Mouse (Mus musculus): ENCODE data around the gene Tspan3.

The Tspan3 gene

DNA sequence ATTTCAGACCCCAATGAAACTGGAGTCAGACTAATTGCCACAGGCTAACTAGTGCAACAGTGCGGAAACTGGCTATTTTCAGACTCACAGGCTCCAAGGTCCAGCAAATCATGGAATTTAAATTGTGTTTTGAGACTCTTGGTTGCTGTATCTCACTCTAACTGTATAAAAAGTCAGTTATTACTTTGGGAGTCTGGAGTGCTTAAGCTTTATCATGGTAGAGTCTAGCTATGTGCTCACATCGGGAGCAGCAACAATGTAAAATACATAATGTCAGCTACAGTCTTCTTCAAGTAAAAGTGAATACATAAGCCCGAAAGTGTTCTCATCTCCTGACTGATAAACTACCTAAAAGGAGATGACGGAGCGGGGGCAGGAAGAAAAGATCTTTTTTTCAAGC, 10.7 kb downstream of the Tspan3 start:
- DNase-seq: no peak

DNA sequence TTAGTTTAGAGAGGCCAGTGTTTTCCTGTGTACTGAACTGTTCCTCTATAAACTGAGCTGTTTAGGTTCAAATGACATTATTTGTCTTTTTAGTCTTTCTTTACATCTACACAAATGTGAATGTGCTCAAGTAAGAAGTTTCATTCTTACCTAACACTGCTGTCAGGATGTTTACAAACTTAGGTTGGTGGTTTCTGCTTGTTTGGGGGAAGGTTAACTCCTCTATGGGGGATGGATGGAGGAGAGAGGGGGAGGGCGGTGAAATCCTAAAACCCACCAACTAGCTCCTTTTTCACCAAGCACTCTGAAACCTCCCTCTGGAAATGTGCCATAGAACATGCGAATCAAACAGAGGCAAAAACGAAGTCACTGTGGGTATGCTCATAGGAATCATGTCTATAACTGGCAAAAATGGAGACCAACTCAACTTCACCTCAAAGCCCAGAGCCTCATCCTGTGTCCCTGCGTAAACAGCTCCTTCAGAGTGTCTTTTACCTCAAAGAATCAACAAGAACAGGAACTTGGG, 12.7 kb downstream of the Tspan3 start:
- DNase-seq: no peak

DNA sequence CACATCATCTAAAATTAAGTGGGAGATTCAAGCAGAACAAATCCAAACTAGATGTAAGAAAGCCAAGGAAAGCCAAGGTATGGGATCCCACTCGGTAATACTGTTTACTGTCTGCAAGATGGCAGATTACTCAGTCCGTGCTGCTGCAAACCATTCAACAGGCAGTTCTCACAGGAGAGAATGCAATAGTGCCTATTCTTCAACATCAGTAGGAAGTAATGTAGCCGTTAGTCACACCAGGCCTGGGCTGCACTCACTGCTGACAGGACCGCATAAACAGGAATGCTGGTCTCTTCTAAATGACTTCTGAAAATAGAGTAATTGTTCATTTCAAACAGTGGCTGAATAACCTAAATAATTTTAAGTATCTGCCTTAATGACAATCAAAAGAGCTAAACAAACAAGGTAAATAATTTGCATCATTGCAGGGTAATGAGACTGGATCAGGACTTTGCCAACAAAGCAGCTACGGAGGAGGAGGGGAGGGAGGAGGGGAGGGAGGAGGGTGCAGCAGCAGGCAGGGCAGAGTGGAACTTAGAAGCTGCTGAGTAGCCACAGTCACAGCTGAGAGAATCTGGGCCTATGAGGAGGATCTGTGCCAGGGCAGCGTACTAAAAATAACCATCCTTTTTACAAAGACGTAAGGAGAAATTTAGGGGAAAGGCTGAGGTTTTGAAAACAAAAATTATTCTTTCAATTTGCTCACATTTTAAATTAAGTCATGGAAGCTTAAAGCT, 13.4 kb downstream of the Tspan3 start:
- DNase-seq: peak in 1 of 2 experiments; percentile 48

DNA sequence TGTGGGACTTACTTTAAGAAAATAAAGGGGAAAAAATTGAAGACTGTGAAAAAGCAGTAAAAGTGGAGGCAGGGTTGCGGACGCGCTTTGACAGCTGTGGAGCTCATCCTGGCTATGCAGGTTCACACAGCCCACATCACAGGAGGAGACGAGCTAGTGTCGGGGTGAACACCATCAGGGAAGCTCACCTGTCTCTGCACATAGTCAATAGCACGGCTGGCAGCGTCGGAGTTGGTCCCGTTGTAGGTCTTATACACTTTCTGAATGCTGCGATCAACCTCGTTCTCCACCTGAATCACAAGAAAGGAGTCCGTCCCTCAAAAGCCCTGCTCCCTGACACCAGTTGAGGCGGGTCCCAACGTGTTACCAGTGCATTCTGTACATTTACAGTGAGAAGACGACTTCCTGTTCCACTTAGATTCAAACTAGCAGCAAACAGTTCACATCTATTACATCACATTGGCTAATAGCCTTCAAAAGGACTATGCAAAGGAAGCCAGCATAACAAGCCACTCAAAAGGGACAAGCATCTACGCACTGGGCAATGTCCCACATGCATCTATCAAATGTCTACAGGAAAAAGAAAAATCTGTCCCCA, 18.9 kb downstream of the Tspan3 start:
- DNase-seq: no peak

DNA sequence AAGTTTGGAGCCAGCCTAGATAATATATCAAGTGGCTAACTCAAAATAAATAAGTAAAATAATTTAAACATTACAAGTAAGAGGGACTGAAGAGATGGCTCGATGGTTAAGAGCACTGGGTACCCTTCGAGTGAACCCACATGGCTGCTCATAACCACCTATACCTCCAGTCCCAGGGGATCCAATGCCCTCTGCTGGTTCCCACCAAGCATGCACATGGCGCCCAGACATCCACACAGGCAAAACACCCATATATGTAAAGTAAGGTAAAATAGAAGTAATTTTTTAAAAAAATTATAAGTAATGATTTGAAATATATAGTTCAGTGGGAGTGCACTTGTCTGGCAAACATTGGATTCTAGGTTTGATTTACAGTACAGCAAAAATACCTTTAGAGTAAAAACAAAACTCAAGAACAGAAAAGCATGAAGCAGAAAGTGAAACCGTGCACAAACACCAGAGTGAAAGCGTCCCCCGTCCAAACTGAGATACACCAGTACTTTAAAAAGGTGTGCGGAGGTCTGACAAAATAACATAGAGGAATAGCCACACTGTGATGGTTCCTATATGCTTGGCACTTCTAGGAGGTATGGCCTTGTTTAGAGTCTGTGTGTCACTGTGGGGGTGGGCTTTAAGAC, 20.8 kb downstream of the Tspan3 start:
- no peak for DNase-seq

DNA sequence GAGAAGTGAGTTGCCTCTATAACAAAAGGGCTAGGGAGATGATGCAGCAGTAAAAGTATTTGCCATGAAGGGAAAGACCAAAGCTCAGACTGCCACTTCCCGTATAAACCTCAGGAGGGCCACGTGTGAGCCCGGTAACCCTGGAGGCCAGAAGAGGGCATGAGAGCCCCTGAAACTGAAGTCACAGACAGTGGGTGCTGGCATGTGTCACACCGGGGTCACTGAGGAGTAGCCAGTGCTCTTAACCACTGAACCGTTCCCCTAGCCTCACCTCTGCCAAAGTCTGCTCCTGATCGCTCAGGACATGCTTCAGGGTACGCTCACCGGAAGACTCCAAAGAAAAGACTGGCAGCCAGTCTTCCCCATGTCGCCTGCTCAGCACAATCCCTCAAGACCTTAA, 23.5 kb downstream of the Tspan3 start:
- DNase-seq: no peak

DNA sequence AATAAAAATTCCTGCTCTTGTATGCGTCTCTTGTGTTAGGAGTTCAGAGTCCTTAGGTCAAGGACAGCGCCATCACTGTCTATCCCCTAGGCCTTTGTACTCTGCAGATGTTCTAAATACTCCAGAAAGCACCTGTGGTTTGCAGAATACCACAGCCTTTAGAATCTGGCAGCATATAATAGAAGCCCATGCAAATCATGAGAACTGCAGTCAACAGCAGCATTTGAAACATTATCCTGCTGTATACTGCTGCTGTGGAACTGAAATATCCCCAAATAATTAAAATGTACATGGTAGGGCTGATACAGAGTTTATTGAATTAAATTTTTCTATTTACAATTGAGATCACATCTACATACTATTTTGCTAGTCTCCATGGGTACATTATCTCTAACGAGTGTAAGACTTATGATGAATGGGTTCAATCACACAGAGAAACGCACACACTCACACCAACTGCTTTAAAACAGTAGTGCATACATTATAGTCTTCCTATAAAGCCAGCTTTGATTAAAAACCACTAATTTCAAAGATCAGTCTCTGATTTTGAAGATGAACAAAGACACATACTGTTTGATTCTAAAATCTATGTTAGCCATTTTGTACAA, 29.6 kb downstream of the Tspan3 start:
- DNase-seq: no peak

DNA sequence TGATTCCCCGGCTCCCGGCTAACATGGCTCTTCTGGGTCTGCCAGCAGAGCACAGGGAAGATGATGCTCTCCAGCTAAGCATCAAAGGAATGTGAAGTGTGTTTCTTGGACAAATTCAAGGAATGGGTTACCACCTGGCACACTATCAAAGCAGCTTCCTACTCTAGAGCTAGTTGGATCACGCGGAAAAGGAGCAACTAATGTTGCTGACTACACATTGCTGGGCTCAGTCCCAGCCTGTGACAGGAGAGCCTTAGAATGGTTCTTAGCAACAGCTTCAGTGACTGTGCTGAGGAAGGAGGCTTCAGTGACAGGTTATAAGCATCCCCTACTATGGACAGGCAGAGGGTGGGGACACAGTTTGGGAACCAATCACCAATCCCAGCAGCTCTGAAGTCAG, 30.7 kb downstream of the Tspan3 start:
- DNase-seq: no peak

DNA sequence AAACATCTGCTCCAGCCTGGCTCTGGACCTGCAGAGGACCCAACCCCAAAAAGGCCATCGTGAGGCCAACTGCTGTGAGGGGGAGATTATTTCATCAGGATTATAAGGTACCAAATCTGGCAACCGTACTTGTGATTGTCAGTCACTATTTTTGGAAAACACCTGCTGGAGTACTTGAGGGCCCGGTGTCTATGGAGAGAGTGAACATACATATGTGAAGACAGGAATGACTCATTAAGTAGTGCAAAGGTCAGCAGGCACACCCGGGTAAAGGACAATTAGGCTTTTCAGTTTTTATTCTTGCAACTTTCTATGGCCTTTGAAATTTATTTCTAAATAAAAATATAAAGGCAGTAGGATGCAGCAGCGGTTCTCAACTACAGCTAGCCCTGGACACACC, 31.3 kb downstream of the Tspan3 start:
- DNase-seq: no peak

DNA sequence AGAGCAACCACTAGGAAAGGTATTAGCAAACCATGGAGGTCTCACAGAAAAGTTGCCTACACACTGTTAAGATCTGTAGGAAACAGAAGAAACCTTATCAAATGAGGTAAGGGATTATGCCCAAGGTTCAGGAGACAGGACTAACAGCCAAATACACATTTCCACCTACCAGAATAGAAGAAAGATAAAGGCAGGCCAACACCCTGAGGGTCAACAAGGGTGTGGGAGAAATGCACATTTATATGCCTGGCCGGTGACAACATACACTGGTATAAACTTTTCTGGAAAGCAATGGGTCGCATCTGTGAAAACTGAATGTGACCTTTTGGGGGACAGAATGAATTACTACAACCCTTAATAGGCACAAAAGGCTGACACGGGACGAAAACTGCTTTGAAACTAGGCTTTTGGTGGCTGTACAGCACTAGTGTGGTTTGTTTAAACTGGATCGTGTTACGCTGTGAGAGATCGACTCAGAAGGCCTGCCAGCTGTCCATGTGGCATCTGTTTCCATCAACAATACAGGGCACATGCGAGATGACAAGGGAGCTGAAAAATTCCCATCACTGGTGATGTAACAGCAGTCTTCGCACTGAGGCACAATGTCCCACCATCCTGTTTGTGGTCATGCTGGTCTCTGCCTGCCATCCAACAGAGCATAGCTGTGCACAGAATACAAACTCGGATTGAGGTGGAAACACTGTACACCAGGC, 33.3 kb downstream of the Tspan3 start:
- DNase-seq: no peak

DNA sequence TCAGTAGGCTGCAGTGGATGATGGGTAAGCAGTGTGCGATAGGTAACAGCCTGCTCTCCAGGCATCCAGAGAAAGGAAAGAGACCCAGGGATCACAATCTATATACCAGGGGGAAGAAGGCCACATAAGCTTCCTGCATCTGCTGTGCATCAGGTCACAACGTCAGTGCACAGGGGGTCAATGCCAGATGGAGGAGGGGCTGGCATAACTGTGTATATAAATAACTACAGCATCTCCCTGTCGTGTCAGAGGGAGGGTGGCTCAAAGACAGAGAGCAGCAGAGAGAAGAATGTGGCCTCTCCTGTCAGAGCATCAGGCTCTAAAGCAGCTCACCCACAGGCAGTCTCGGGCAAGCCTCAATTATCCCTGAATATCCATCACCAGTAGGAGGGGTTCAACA, 34.7 kb downstream of the Tspan3 start:
- DNase-seq: no peak

DNA sequence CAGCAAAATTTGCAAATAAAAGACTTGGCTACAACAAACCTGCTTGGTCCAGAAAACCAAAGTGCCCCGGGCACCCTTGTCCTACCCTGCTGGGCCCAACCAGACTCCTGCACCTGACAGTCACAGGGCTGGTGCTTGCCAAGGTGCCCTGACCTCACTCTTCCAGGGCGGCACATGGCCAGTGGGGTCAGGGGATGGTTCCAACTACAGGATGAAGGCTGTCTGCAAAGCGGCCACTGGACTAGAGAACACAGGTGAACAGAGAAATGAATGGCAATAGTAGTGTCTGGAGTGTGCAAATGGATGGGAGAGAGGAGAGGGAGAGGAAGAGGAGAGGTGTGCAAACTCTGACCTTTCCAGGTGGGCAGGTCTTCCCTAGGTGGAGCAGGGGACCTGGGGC, 35.3 kb downstream of the Tspan3 start:
- no peak for DNase-seq

DNA sequence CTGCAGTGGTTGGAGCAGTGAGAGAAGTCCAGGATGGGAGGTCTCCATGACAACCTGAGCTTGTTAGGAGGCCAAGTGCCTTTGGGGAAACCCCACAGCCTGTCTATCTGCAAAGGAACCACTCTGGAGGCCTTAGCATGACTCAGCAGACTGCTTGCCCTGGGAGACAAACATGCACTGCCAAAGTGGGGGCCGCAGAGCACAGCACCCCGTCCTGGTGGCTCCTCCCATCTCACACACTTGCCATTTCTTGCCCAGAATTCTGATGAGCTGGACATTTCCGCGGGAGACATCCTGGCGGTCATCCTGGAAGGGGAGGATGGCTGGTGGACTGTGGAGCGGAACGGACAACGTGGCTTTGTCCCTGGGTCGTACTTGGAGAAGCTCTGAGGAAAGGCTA, 36.9 kb downstream of the Tspan3 start:
- DNase-seq: no peak

DNA sequence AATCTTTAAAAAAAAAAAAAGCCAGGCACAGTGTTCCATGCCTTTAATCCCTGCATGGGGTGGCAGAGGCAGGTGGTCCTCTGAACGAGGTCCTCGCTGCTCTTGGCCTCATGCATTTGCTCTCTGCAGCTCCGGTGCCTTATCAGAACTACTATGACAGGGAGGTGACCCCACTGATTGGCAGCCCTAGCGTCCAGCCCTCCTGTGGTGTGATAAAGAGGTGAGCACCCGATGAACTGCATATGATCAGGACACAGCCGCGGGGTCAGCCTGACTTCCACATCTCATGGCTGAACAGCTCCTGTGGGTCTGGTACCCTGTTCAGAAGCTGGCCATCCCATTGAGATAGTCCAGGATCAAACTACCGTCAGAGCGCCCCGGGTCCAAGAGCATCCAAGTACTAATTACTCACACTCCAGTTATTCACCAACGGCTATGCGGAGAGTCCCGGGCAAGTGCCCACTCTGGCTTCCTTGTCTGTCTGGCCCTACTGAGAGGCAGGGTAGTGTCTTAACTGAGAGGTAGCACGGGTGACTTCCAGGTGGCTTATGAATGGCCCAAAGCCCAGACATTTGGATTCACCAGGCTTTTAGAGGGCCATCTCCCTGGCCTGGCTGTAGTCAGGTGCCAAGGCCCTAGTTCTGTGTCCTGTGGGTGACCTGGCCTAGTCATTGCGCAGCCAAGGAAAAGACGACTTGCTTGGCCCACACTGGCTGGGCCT, 38.7 kb downstream of the Tspan3 start:
- peak; percentile 64 to 69 for DNase-seq

DNA sequence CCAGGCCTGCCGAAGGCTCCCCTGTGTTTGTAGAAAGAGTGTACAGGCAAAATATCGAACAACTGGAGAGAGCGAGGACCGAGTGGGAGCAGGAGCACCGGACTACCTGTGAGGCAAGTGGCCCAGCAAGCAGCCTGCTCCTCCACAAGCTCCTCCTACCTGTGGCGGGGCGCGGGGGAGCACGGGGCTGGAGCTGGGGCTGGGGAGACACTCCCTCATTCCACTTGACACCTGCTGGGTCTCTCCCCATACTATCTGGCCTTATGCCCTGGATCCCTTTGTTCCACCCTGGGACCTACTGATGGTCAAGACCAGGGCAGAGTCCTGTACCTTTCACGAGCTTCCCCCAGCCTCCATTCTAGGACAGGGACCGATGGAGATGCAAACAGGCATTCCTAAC, 40.7 kb downstream of the Tspan3 start:
- DNase-seq: no peak

DNA sequence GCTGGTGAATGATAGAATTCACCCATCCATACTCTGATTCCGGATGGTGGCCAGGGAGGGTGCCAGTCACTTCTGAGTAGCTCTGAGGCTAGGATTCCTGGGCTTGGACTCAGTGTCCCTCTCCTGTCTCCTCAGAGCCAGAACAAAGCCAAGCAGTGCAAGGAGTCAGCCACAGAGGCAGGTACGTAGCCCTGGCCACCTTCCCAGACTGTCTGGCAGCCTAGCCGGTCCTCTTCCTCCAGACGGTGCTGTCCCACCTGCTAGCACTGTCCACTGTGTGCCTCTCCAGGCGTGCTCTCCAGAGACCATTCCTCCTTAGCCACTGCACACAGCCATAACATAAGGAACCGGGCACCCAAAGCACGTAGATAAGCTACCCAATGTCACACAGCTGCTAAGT, 41.7 kb downstream of the Tspan3 start:
- peak; percentile 74 to 81 for DNase-seq

DNA sequence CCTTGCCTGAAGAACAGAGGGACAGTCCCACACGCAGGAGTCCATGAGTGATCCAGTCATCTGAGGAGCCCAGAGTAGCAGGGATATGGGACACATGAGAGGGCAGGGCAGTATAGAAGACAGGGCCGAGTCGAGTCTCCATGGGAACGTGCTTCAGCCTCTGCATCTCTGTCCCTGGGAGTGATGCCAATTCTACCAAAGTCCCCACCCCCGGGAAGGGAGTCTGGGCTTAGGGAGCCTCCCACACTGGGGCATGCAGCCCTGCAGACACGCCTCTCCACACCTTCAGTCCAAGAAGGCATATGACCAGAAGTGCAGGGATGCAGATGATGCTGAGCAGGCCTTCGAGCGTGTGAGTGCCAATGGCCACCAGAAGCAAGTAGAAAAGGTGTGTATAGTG, 42.3 kb downstream of the Tspan3 start:
- no peak for DNase-seq

DNA sequence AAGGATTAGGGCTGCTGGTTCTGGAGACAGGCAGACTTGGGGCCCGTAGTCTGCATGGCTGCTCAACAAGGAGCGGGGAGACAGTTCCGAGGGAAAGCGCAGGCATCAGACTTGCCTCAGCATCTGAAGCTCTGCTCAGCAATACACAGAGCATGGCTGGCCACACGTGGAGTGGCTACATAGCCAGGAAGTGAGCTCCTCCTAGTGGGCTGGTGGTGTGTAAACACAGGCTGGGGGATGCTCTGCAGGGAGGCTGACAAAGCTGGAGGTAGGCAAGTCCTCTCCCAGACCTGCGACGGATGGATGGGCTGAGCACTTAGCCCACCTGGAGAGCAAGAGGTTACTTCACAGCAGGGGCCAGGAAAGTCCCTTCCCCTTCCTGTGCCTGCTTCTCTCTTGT, 44.2 kb downstream of the Tspan3 start:
- peak; percentile 36 to 62 for DNase-seq

DNA sequence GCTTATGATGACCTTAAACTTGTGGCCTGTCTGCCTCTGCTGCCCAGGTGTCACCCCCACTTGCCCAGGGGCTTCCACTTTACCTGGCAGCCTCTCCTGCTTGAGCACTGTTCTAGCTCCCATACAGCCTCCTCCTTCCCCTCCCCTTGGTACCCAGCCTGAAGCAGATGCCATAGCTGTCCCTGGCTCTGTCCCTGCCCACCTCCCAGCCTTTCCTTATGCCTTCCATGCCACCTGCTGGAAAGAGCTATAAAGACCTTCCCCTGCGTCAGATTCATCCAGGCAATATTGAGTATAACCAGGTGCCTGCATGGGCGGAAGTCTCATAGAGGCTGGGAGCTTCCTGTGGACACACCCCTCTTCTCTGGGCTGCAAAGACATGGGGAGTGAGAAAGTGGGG, 45.6 kb downstream of the Tspan3 start:
- DNase-seq: no peak

DNA sequence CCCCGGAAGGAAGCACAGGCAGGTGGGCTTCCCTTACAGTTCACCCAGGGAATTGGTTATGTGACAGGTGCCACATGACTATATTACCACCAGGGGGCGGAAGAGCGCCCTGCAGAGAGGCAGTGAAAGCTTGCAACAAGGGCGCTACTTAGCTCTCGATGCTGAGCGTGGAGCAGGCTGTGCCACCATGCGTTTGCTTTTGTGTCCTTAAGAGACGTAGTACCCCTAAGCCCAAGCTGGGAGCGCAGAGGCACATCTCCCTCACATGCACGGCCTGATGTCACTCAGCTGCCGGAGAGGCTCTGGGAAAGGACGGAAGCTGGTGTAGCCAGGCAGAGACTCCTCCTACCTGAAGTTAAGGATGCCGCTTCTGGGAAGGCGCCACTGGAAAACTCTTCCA, 46.7 kb downstream of the Tspan3 start:
- DNase-seq: peak; percentile 71 to 81

DNA sequence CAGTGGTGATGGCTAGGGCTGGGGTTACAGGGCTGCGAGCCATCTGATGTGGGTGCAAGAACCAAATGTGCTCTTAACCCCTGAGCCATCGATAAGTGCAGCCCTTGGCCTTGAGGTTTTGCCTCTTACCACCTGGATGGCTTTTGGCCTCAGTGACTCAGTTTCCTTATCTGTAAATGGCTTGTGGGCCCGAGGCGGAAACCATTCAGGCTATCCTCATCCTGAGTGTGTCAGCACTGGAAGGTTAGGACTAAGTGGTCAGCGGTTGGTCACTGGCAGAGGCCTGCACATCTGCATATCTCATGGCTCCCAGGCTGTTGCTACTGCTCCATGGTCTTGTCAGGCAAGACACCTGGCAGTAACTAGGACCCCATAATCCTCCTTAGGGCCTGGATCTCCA, 47.2 kb downstream of the Tspan3 start:
- no peak for DNase-seq

DNA sequence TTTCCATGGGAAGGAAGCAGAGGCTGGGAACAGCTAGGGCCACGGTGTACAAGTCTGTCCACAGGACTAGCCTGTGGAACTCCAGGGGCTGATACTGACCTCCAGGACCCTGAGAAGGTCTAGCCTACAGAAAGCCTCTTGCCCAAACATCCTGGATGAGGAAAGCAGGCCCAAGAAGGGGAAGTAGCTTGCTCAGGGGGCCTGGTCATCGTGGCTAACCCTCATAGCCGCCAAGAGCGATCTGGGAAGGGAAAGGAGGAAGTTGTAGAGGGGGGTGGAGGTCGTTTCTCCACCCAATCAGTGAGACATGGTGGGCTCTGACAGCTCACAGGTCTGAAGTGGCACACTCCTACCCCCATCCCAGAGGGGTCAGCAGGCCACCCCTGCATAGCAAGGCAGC, 57.1 kb downstream of the Tspan3 start:
- no peak for DNase-seq
